Mouse (Mus musculus): ENCODE measurements around the gene AL607142.1. TPM values are rescaled to one million over a fixed set of nuclear protein-coding genes. Genes with fewer than 3 reads are reported as not detected.

Gene AL607142.1
- total RNA-seq, 2 experiments from 2014 or later, result not detected

GRCm38 (mm10) chr4:120134223-120134622 lies 69.4 kb downstream of the AL607142.1 start:
- intact Hi-C loops (cut with DNase I), result no loop called here
- no peak for DNase-seq (ENCODE audit: low spot score in 2 of 2)

- DNase-seq (ENCODE audit: low spot score in 2 of 2), result no peak
- intact Hi-C loops (cut with DNase I), result no loop called here
Observed at GRCm38 (mm10) chr4:120141810-120142209, 77.0 kb downstream of the AL607142.1 start.

- no peak for DNase-seq (ENCODE audit: low spot score in 2 of 2)
- intact Hi-C loops (cut with DNase I), result no loop called here
Observed at GRCm38 (mm10) chr4:120142905-120143304, 78.1 kb downstream of the AL607142.1 start.

Other genes starting within 250 kb of the AL607142.1 start
- gene Edn2, start 96.2 kb downstream of the AL607142.1 start, total RNA-seq (2021), result not detected
- 10 to 100 TPM; 12.4 to 15.8 TPM for gene Foxo6, start 222.4 kb downstream of the AL607142.1 start, total RNA-seq (2021)

Data from left cerebral cortex, postnatal 36 days (tissue).